Mouse (Mus musculus): Measurements from ENCODE around the gene St8sia1. TPM values are rescaled to one million over a fixed set of nuclear protein-coding genes. Genes with fewer than 3 reads are reported as not detected.

Gene St8sia1
- total and polyA plus RNA-seq, 2 experiments from 2014 or later = 3.5 to 15.5 TPM

DNA sequence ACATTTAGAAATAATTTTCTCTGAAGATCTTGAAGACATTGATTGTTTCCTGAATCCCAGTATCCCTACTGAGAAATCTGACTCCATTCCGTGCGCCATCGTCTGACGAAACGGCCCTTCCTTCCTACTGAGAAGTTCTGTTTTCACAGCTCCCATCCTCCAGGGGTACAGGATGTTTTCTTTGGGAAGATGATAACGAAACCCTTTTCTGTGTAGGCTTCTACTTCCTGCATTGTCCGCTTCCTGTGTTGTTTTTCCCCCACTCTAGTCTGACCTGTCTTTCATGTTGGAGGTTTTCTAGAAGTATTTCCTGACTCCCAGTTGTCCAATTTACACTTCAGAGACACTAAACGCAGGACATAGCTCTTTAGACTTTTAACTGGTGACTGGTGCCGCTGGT is 32.1 kb downstream of the St8sia1 start:
- TF ChIP-seq CTCF (IDR thresholded peaks at IDR 0.05; ENCODE audit: low read depth) = no peak
- 82% methylated on average over 9 of the region's 9 CpGs for WGBS

DNA sequence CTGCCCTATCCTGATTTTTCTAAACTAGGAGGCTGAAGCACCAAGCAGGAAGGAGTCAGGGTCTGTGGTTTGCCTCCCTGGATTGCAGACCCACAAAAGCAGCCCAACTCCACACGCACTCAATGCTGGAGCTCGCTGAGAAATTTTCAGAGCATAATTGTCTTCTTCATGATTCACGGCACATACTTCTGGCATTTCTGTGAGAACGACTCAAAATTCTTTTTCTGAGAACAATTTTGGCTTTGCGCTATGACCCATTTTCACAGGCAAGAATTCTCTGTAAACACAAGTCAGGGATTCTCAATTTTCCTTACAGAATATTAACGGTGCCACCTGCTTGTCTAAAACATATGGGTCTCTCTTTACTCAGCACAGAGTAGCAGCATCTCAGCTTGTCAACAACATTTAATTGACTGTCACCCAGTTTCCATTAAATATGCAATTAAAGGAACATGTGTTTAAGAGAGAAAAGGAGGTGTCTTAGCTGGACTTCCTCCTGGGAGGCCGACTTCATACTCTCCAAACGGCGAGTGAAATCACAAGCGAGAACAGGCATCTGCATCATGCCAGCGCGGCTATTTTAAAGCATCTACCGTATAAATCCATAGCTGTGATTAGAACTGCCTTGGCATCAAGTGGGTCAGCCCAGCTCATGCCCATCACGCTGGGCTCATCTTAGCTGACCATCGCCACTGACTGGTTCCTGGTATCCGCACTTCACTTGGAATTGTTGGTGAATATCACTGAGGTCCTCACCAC is 35.5 kb downstream of the St8sia1 start:
- Histone ChIP-seq H3K9me3 (ENCODE audit: low read length) (no peaks in the 10 kb centered on the region), H3K4me1 (ENCODE audit: insufficient read depth) (no peaks in the 10 kb centered on the region), H3K27me3 (ENCODE audit: insufficient read depth, low read length) (no peaks in the 10 kb centered on the region), H3K4me3 (ENCODE audit: low read depth, low read length) (no peak overlapping the region), H3K27ac (ENCODE audit: low read depth, low read length) (peak overlapping the region; percentile 35; the same call in 1 of the 2 replicates), H3K9ac (no peak overlapping the region), H3K4me2 (ENCODE audit: low read depth) (no peak overlapping the region), H3K36me3 (ENCODE audit: insufficient read depth) (no peaks in the 10 kb centered on the region)
- 51% methylated on average over 16 of the region's 16 CpGs for WGBS
- no peak for TF ChIP-seq CTCF (IDR thresholded peaks at IDR 0.05; ENCODE audit: low read depth)
- ATAC-seq (peak; percentile 48), DNase-seq (peak; percentile 36)

More for the DNA sequence above, 32.1 kb downstream of the St8sia1 start:
- Histone ChIP-seq H3K4me1 (ENCODE audit: insufficient read depth) (no peaks in the 10 kb centered on the region), H3K27ac (ENCODE audit: low read depth, low read length) (no peak overlapping the region), H3K27me3 (ENCODE audit: insufficient read depth, low read length) (no peaks in the 10 kb centered on the region), H3K4me3 (ENCODE audit: low read depth, low read length) (no peak overlapping the region), H3K9me3 (ENCODE audit: low read length) (no peaks in the 10 kb centered on the region), H3K36me3 (ENCODE audit: insufficient read depth) (no peaks in the 10 kb centered on the region), H3K4me2 (ENCODE audit: low read depth) (no peak overlapping the region), H3K9ac (no peak overlapping the region)
- DNase-seq (no peak), ATAC-seq (no peak)

DNA sequence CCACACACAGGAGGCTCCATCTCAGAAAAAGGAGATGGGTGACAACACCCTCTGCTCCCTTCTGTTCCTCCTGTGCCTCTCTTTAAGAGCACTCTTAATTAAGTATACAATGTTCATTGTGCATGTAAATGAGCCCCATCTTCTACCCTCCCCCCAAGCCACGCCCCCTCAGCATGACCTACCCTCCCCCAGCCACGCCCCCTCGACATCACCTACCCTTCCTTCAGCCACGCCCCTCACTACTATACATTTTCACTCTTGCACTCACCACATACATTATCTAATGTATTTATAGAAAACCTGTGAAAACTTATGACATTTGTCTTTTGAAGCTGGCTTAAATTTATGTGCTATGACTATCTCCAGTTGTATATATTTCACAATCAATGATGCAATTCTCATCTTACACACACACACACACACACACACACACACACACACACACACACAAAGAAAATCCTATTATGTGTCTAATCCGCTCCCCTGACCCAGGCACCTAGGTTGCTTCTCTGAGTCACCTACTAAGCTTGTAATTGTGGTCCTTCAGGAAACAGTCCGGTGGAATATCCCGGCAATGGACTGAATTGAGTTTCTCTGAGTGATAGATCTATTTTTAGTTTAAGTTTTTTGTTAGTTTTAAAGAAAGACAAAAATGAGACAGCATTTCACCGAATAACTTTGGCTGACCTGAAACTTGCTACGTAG is 37.2 kb downstream of the St8sia1 start:
- no peak for DNase-seq
- Histone ChIP-seq H3K27ac (ENCODE audit: low read depth, low read length) (no peak overlapping the region), H3K36me3 (ENCODE audit: insufficient read depth) (no peaks in the 10 kb centered on the region), H3K9ac (no peak overlapping the region), H3K4me3 (ENCODE audit: low read depth, low read length) (no peak overlapping the region), H3K4me2 (ENCODE audit: low read depth) (no peak overlapping the region), H3K4me1 (ENCODE audit: insufficient read depth) (no peaks in the 10 kb centered on the region), H3K9me3 (ENCODE audit: low read length) (no peaks in the 10 kb centered on the region), H3K27me3 (ENCODE audit: insufficient read depth, low read length) (no peaks in the 10 kb centered on the region)
- no peak for ATAC-seq
- TF ChIP-seq CTCF (IDR thresholded peaks at IDR 0.05; ENCODE audit: low read depth) = no peak
- WGBS = 90% methylated on average over 9 of the region's 9 CpGs

DNA sequence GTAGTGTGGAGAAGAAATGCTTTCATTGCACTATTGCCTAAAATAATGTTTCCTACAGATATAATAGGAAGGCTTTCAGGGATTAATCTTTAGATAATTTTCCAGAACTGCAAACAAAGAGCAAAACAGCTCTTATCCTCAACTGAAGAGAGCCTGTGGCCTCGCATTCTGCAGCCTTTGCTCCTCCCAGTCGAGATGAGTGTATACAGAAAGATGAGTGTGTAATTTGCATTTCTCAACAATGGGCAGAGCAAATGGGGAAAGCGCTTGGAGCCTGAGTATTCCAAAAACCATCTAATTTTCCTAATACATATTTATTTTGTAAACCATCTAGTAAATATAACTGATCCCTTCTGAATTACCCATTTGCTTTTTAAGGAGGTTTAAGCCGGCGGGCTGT is 38.3 kb downstream of the St8sia1 start:
- Histone ChIP-seq H3K27ac (ENCODE audit: low read depth, low read length) (no peak overlapping the region), H3K4me1 (ENCODE audit: insufficient read depth) (no peaks in the 10 kb centered on the region), H3K4me2 (ENCODE audit: low read depth) (no peak overlapping the region), H3K27me3 (ENCODE audit: insufficient read depth, low read length) (no peaks in the 10 kb centered on the region), H3K4me3 (ENCODE audit: low read depth, low read length) (no peak overlapping the region), H3K9me3 (ENCODE audit: low read length) (no peaks in the 10 kb centered on the region), H3K36me3 (ENCODE audit: insufficient read depth) (no peaks in the 10 kb centered on the region), H3K9ac (no peak overlapping the region)
- ATAC-seq (no peak), DNase-seq (no peak)
- no peak for TF ChIP-seq CTCF (IDR thresholded peaks at IDR 0.05; ENCODE audit: low read depth)
- WGBS = 51% methylated on average over 5 of the region's 5 CpGs

DNA sequence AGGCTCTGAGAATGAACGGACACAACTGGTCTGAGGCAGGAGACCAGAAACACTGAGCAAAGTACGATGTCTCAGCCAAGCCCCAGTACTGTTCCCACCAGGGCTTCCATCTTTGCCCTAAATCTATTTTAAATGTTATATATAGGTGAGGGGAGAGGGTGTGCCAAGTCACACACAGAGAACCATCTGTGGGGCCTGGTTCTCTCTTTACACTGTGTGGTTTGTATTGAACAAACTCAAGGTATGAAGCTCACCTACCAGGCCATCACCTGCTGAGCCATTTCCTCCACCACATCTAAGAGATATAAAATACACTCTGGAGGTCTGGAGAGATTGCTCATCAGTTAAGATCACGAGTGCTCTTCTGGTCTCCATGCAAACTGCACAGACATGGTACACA is 38.9 kb downstream of the St8sia1 start:
- Histone ChIP-seq H3K36me3 (ENCODE audit: insufficient read depth) (no peaks in the 10 kb centered on the region), H3K27me3 (ENCODE audit: insufficient read depth, low read length) (no peaks in the 10 kb centered on the region), H3K9me3 (ENCODE audit: low read length) (no peaks in the 10 kb centered on the region), H3K4me2 (ENCODE audit: low read depth) (no peak overlapping the region), H3K4me3 (ENCODE audit: low read depth, low read length) (no peak overlapping the region), H3K27ac (ENCODE audit: low read depth, low read length) (no peak overlapping the region), H3K9ac (no peak overlapping the region), H3K4me1 (ENCODE audit: insufficient read depth) (no peaks in the 10 kb centered on the region)
- 90% methylated on average over 3 of the region's 3 CpGs for WGBS
- ATAC-seq (no peak), DNase-seq (no peak)
- no peak for TF ChIP-seq CTCF (IDR thresholded peaks at IDR 0.05; ENCODE audit: low read depth)

DNA sequence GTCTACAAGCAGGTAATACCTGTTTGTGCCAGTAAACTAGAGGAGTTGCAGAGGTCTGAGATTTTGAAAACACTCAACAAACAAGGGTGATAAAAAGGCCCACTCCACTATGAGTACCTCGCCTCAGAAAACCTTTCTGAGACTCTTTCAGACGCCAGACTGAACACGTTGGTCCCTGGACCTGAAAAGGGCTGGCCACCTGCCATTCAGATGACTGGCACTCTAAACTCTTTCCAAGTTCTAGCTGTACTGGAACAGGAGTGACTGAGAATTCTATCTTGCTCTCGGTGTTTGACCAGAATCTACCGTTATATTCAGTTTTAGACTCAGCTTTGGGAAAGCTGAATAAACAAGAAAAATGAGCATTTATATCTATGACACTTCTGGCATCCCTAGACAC is 43.4 kb downstream of the St8sia1 start:
- no peak overlapping the region for H3K4me3 ChIP-seq (ENCODE audit: low read depth, low read length)
- H3K27me3 ChIP-seq (ENCODE audit: insufficient read depth, low read length) = no peaks in the 10 kb centered on the region
- TF ChIP-seq CTCF (IDR thresholded peaks at IDR 0.05; ENCODE audit: low read depth) = no peak
- H3K36me3 ChIP-seq (ENCODE audit: insufficient read depth) = no peaks in the 10 kb centered on the region
- WGBS = 30% methylated on average over 5 of the region's 5 CpGs
- no peak overlapping the region for H3K4me2 ChIP-seq (ENCODE audit: low read depth)
- no peaks in the 10 kb centered on the region; the same call in 1 of the 2 replicates for H3K4me1 ChIP-seq (ENCODE audit: insufficient read depth)
- H3K9ac ChIP-seq = no peak overlapping the region
- no peaks in the 10 kb centered on the region for H3K9me3 ChIP-seq (ENCODE audit: low read length)
- no peak overlapping the region for H3K27ac ChIP-seq (ENCODE audit: low read depth, low read length)
- DNase-seq (peak; percentile 18), ATAC-seq (no peak)

DNA sequence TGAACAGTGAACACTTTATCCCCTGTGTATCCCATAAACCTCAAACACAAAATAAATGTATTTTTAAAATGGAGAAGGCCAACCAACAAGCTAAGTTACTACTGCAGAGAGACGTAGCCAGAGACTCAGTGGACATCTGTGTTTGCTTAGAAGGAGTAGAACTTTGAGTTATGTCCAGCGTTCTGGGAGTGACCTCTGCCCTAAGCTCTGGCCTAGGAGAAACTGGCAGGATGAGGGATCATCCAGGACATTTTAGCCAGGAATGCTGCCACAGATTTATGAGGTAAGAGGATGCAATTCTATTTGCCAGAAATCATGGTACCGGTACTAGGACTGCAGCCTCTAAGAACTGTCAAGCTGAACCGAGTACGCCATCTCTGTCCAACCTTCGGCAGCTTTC is 45.6 kb downstream of the St8sia1 start:
- no peak for TF ChIP-seq CTCF (IDR thresholded peaks at IDR 0.05; ENCODE audit: low read depth)
- Histone ChIP-seq H3K4me3 (ENCODE audit: low read depth, low read length) (no peak overlapping the region), H3K27me3 (ENCODE audit: insufficient read depth, low read length) (no peaks in the 10 kb centered on the region), H3K4me2 (ENCODE audit: low read depth) (no peak overlapping the region), H3K27ac (ENCODE audit: low read depth, low read length) (no peak overlapping the region), H3K36me3 (ENCODE audit: insufficient read depth) (no peaks in the 10 kb centered on the region), H3K4me1 (ENCODE audit: insufficient read depth) (no peaks in the 10 kb centered on the region; the same call in 1 of the 2 replicates), H3K9me3 (ENCODE audit: low read length) (no peaks in the 10 kb centered on the region), H3K9ac (no peak overlapping the region)
- DNase-seq (no peak), ATAC-seq (no peak)
- 91% methylated on average over 6 of the region's 6 CpGs for WGBS

Measured in forebrain, postnatal 0 days (tissue).